Mouse (Mus musculus): ENCODE measurements around the gene Lhx6. TPM values are rescaled to one million over a fixed set of nuclear protein-coding genes. Genes with fewer than 3 reads are reported as not detected.
A peak's percentile ranks its signal among the peaks of the same experiment; 100 is the strongest.

Lhx6 gene
- polyA plus RNA-seq, 1 experiment from 2014 or later: 0.59 TPM

DNA sequence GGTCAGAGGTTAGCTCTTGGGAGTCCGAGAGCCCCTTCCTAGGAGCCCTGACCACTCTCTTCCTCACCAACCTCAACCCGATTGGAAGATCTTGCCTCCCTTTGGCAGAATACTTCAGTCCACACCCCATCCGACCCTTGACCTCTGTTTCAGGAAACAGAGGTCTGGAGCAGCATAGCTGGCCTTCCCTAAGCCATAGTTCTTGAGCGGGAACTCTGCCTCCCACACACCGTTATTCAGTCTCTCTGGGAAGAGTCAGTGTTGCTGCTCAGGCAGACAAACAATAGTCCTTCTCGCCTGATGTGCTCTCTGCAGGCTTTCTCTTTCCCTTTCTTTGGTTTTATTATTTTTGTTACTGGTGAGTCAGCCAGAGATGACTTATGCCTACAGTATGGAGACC is 5.5 kb downstream of the Lhx6 start:
- Histone ChIP-seq H3K4me3 (ENCODE audit: low read depth, low read length) (no peak overlapping the region), H3K36me3 (ENCODE audit: control insufficient read depth, insufficient read depth, low read length) (no peaks in the 10 kb centered on the region), H3K4me2 (no peak overlapping the region), H3K27ac (ENCODE audit: low read depth, low read length) (no peak overlapping the region), H3K9me3 (ENCODE audit: control insufficient read depth, low read length) (no peaks in the 10 kb centered on the region), H3K9ac (ENCODE audit: low read depth, low read length) (no peak overlapping the region), H3K4me1 (replicated peaks; ENCODE audit: control insufficient read depth, insufficient read depth, low read length) (peaks cover 1% of the 10 kb centered on the region), H3K27me3 (replicated peaks; ENCODE audit: control insufficient read depth, insufficient read depth, low read length) (peaks cover 99% of the 10 kb centered on the region)
- DNase-seq (ENCODE audit: low spot score) (no peak), ATAC-seq (replicated peaks; ENCODE audit: low FRiP score) (no peak)
- 22% methylated on average over 6 of the region's 6 CpGs for WGBS

DNA sequence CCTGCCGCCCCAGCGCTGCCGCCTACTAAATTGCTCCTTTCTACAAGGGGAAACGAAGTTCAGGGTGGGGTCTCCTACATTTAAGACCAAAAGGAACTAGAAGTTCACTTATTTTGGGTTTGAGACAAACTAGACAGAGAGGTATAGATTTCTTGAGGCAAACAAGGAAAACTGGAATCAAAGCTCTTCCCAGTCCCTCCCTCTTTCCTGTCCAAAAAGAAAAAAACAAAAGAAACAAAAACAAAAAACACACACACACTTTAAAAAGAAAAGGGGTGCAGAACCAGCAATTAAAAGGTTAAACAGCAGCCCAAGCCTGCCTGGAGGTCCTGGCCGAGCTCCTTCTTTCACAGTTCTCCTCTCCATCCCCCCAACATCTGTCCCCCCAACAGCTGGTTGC is 7.2 kb downstream of the Lhx6 start:
- no peak overlapping the region for H3K27ac ChIP-seq (ENCODE audit: low read depth, low read length)
- WGBS: 15% methylated on average over 5 of the region's 5 CpGs
- no peak overlapping the region for H3K4me2 ChIP-seq
- H3K4me1 ChIP-seq (replicated peaks; ENCODE audit: control insufficient read depth, insufficient read depth, low read length): no peaks in the 10 kb centered on the region; the same call in 1 of the 2 replicates
- H3K4me3 ChIP-seq (ENCODE audit: low read depth, low read length): no peak overlapping the region
- ATAC-seq (replicated peaks; ENCODE audit: low FRiP score) (no peak), DNase-seq (ENCODE audit: low spot score) (no peak)
- H3K9me3 ChIP-seq (ENCODE audit: control insufficient read depth, low read length): no peaks in the 10 kb centered on the region
- no peaks in the 10 kb centered on the region for H3K36me3 ChIP-seq (ENCODE audit: control insufficient read depth, insufficient read depth, low read length)
- H3K27me3 ChIP-seq (replicated peaks; ENCODE audit: control insufficient read depth, insufficient read depth, low read length): peaks cover 99% of the 10 kb centered on the region
- no peak overlapping the region for H3K9ac ChIP-seq (ENCODE audit: low read depth, low read length)

GRCm38 (mm10) chr2:36097129-36097815 is 7.9 kb downstream of the Lhx6 start:
- H3K36me3 ChIP-seq (ENCODE audit: control insufficient read depth, insufficient read depth, low read length): no peaks in the 10 kb centered on the region
- WGBS: 12% methylated on average over 18 of the region's 18 CpGs

DNA sequence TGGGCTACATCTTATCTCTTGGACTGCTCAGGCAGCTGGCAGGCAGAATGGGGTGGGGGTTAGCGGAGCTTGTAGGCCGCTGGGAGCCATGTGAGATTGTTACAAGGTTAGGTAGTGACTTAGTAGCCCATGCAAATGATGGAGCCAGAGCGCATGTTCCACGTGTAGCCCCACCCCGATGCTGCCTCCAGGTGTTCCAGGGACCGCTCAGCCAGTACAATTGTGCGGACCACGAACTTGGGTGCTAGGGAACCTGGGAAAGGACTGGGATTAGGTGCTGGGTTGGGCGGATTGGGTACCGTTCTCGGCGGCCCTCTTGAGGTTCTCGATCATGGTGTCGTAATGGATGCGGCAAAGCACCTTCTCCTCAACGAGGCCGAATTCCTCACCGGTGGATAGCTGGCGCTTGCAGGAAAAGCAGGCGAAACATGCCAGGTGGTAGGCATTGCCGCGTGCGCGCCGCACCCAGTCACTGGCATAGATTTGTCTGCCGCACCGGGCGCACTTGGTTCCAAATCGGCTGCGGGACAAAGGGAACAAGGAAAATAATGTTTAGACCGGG is 11.2 kb downstream of the Lhx6 start:
- DNase-seq (ENCODE audit: low spot score) (no peak), ATAC-seq (replicated peaks; ENCODE audit: low FRiP score) (no peak)
- H3K27me3 ChIP-seq (replicated peaks; ENCODE audit: control insufficient read depth, insufficient read depth, low read length): peaks cover 100% of the 10 kb centered on the region
- H3K4me2 ChIP-seq: no peak overlapping the region
- no peak overlapping the region for H3K9ac ChIP-seq (ENCODE audit: low read depth, low read length)
- no peaks in the 10 kb centered on the region for H3K9me3 ChIP-seq (ENCODE audit: control insufficient read depth, low read length)
- WGBS: 11% methylated on average over 31 of the region's 31 CpGs
- peaks cover 8% of the 10 kb centered on the region for H3K4me1 ChIP-seq (replicated peaks; ENCODE audit: control insufficient read depth, insufficient read depth, low read length)
- no peak overlapping the region for H3K4me3 ChIP-seq (ENCODE audit: low read depth, low read length)
- H3K36me3 ChIP-seq (ENCODE audit: control insufficient read depth, insufficient read depth, low read length): no peaks in the 10 kb centered on the region
- H3K27ac ChIP-seq (ENCODE audit: low read depth, low read length): no peak overlapping the region

More at GRCm38 (mm10) chr2:36097129-36097815, 7.9 kb downstream of the Lhx6 start:
- Histone ChIP-seq H3K4me3 (ENCODE audit: low read depth, low read length) (no peak overlapping the region), H3K27me3 (replicated peaks; ENCODE audit: control insufficient read depth, insufficient read depth, low read length) (peaks cover 99% of the 10 kb centered on the region), H3K27ac (ENCODE audit: low read depth, low read length) (no peak overlapping the region), H3K9me3 (ENCODE audit: control insufficient read depth, low read length) (no peaks in the 10 kb centered on the region), H3K9ac (ENCODE audit: low read depth, low read length) (no peak overlapping the region), H3K4me2 (no peak overlapping the region), H3K4me1 (replicated peaks; ENCODE audit: control insufficient read depth, insufficient read depth, low read length) (no peaks in the 10 kb centered on the region)
- DNase-seq (ENCODE audit: low spot score) (no peak), ATAC-seq (replicated peaks; ENCODE audit: low FRiP score) (no peak)

- no peak for ATAC-seq (replicated peaks; ENCODE audit: low FRiP score)
- no peaks in the 10 kb centered on the region for H3K9me3 ChIP-seq (ENCODE audit: control insufficient read depth, low read length)
- peaks cover 99% of the 10 kb centered on the region for H3K27me3 ChIP-seq (replicated peaks; ENCODE audit: control insufficient read depth, insufficient read depth, low read length)
- H3K36me3 ChIP-seq (ENCODE audit: control insufficient read depth, insufficient read depth, low read length): no peaks in the 10 kb centered on the region
- no peak overlapping the region for H3K9ac ChIP-seq (ENCODE audit: low read depth, low read length)
- 26% methylated on average over 7 of the region's 7 CpGs for WGBS
- no peak overlapping the region for H3K27ac ChIP-seq (ENCODE audit: low read depth, low read length)
- H3K4me1 ChIP-seq (replicated peaks; ENCODE audit: control insufficient read depth, insufficient read depth, low read length): peaks cover 8% of the 10 kb centered on the region
- no peak overlapping the region for H3K4me3 ChIP-seq (ENCODE audit: low read depth, low read length)
- no peak for DNase-seq (ENCODE audit: low spot score)
- H3K4me2 ChIP-seq: no peak overlapping the region
Measured at GRCm38 (mm10) chr2:36093301-36093700, 11.9 kb downstream of the Lhx6 start.

DNA sequence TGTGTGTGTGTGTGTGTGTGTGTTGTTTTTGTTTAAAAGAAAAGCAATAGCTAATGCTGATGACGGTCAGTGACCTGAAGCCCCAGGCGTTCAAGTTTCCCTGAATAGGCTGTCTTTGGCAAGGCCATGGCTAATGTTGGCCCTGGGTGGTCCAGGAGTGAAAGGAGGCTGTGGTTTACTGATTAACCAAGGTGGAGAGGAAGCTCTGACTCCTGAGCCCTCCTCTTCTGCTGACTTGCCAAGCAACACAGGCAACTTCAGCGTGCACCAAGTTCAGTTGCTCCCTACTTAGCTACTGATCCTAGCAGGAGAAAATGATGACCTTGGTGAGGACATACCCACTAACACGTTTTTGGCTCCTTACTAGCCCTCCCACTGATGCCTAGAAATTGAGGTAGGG is 12.5 kb downstream of the Lhx6 start:
- ATAC-seq (replicated peaks; ENCODE audit: low FRiP score): no peak
- 9% methylated on average over 4 of the region's 4 CpGs for WGBS
- no peak for DNase-seq (ENCODE audit: low spot score)
- no peak overlapping the region for H3K4me2 ChIP-seq
- no peaks in the 10 kb centered on the region for H3K36me3 ChIP-seq (ENCODE audit: control insufficient read depth, insufficient read depth, low read length)
- no peak overlapping the region for H3K9ac ChIP-seq (ENCODE audit: low read depth, low read length)
- H3K27ac ChIP-seq (ENCODE audit: low read depth, low read length): no peak overlapping the region
- peaks cover 99% of the 10 kb centered on the region for H3K27me3 ChIP-seq (replicated peaks; ENCODE audit: control insufficient read depth, insufficient read depth, low read length)
- H3K9me3 ChIP-seq (ENCODE audit: control insufficient read depth, low read length): no peaks in the 10 kb centered on the region
- H3K4me3 ChIP-seq (ENCODE audit: low read depth, low read length): no peak overlapping the region
- H3K4me1 ChIP-seq (replicated peaks; ENCODE audit: control insufficient read depth, insufficient read depth, low read length): peaks cover 8% of the 10 kb centered on the region

DNA sequence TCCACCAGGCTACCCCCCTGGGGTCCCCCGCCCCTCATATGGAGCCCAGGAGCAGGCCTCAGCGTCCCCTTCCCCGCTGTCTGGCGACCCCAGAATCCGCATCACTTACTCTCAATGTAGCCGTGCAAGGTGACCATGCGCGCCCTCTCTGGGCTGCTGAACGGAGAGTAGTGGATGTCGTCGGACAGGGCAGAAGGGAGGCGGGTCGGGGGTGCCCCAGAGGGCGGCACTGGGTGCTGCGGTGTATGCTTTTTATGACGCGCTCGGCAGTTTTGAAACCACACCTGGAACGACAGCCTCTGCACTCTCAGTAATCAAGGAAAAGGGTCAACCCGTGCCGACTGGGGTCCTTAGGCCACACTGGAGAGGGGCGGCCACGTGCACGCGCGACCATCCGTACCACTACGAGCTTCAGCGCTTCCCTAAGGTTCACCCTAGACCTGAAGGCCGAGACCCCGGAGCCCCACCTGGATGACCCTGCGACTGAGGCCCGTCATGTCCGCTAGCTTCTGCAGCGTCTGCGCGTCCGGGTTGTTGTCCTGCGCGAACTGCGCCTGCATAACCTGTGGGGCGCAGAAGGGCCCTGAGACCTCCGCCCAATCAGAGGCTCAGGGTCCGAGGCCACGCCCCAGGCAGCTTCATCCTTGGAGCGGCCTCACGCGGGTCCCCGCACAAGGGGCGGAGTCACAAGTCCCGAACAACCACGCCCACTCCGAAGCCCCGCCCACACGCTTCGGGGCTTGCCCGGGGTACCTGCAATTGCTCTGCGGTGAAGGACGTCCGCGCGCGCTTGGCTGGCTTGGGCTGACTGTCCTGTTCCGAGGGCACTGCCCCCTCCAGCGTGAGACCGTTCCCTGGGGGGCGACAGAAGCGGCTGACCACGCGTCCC is 14.1 kb downstream of the Lhx6 start:
- peak overlapping the region; percentile 57 for H3K4me3 ChIP-seq (ENCODE audit: low read depth, low read length)
- peak; percentile 89 for ATAC-seq (replicated peaks; ENCODE audit: low FRiP score)
- H3K27ac ChIP-seq (ENCODE audit: low read depth, low read length): no peak overlapping the region
- 2% methylated on average over 70 of the region's 70 CpGs for WGBS
- peak; percentile 85 for DNase-seq (ENCODE audit: low spot score)
- H3K9ac ChIP-seq (ENCODE audit: low read depth, low read length): no peak overlapping the region
- H3K36me3 ChIP-seq (ENCODE audit: control insufficient read depth, insufficient read depth, low read length): no peaks in the 10 kb centered on the region
- peaks cover 8% of the 10 kb centered on the region for H3K4me1 ChIP-seq (replicated peaks; ENCODE audit: control insufficient read depth, insufficient read depth, low read length)
- peaks cover 99% of the 10 kb centered on the region for H3K27me3 ChIP-seq (replicated peaks; ENCODE audit: control insufficient read depth, insufficient read depth, low read length)
- no peaks in the 10 kb centered on the region for H3K9me3 ChIP-seq (ENCODE audit: control insufficient read depth, low read length)
- peak overlapping the region; percentile 94 for H3K4me2 ChIP-seq

DNA sequence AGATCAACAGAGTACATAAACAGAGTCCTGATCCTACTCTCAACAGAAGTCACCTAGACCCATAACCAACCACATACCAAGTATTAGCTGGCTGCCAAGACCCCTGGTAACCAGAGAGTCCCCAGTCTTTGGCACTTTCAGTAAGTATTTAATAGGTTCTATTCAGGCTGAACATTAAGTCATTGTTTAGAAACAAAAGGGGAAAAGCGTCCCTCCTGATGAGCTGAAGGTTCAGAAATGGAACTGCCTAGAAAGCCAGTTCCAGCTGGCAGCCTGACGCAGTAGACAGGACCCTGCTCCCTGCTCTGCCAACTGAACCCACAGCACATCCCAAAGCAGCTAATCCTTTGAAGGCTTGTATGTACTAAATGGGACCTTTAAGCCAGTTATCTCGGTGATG is 16.0 kb downstream of the Lhx6 start:
- ATAC-seq (replicated peaks; ENCODE audit: low FRiP score) (no peak), DNase-seq (ENCODE audit: low spot score) (no peak)
- H3K4me2 ChIP-seq: no peak overlapping the region
- H3K9me3 ChIP-seq (ENCODE audit: control insufficient read depth, low read length): no peaks in the 10 kb centered on the region
- H3K4me1 ChIP-seq (replicated peaks; ENCODE audit: control insufficient read depth, insufficient read depth, low read length): peaks cover 8% of the 10 kb centered on the region
- peaks cover 80% of the 10 kb centered on the region for H3K27me3 ChIP-seq (replicated peaks; ENCODE audit: control insufficient read depth, insufficient read depth, low read length)
- 64% methylated on average over 3 of the region's 3 CpGs for WGBS
- H3K36me3 ChIP-seq (ENCODE audit: control insufficient read depth, insufficient read depth, low read length): no peaks in the 10 kb centered on the region
- no peak overlapping the region for H3K4me3 ChIP-seq (ENCODE audit: low read depth, low read length)
- H3K27ac ChIP-seq (ENCODE audit: low read depth, low read length): no peak overlapping the region
- H3K9ac ChIP-seq (ENCODE audit: low read depth, low read length): no peak overlapping the region

All from liver, embryonic 11.5 days (tissue).